Mouse (Mus musculus) T-helper 17 cell (primary cell): ENCODE measurements at regions not wholly inside any gene's neighbourhood (a gene's known extent, or its start where the extent isn't known, plus 50 kb on each side); places are given as distances from the start of the nearest gene placed in this dataset.

Experiments
- in situ Hi-C, 2 experiments: fragments of 300-600 bp; cut with MboI, MseI; formaldehyde crosslinking; loops; 1 replicate in 1 of 2; 2 replicates in 1 of 2; pipeline ENCODE4 v1.15.1; 2025; ENCODE audit warnings: high pct_unique_total_duplicates in 2 of 2

GRCm38 (mm10) chr12:43851264-43852009, 358.7 kb downstream of the Dnajb9 start:
- in situ Hi-C loops = no loop called here

- in situ Hi-C loops = loop anchor here in 1 of 2 experiments (10.0 kb wide), 1 partner anchor 1439 kb away; no protein-coding TSS in a partner anchor
Measured at GRCm38 (mm10) chr12:43843907-43844537, 366.1 kb downstream of the Dnajb9 start.

DNA sequence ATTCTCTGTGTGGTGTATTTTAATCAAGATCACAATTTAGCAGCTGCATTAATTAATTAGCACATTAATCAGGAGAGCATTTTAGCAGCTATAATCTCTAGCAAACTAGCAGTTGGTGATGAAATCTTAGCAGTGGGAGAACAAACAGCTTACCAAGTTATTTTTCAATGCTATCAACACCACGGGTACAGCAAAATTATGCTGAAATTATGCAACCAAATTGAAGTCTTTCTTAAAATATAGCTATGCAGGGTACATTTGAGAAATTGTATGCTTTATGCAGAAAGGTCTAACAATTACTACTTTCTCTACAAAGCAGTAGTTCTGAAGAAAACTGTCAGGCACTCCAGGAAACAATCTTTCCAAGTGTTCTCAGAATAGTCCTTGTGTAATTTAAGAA, 378.1 kb downstream of the Dnajb9 start:
- in situ Hi-C loops = no loop called here

DNA sequence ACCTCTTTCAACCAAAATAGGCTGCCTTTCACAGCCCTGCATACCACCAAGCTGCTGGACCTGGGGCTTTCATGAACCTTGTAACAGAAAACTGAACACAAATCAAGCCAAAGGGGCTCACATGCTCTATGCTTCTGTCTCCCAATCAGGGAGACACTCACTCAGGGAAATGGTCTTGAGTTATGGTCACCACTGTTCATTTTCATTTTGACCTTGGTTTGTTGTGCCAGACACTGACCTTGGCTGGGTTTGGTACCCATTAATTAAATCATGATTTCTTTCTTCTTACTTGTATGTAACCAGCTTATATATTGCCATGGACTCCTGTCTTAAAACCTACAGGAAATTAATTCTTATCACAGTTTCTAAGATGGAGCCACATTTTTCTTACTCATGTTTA, 381.5 kb downstream of the Dnajb9 start:
- in situ Hi-C loops = no loop called here

- in situ Hi-C loops = no loop called here
Measured at GRCm38 (mm10) chr12:43827901-43828300, 382.2 kb downstream of the Dnajb9 start.

DNA sequence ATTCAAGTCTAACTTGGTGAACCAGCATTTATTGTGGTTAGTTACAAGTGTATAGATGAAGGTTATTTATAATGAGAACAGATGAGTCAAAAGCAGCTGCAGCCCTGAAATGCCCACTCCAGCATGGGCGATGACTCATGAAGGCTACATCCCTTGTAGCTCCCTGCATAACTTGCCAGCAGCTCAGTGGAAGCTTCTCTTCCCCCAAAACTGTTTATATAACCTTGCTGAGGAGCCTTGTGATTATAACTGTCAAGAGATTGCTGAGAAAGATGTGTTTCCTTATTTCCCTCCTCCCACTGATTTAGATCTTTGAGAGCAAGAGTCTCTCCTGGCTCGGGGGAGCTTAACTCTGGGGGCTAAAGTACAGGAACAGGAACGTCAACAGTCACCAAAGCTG, 382.8 kb downstream of the Dnajb9 start:
- in situ Hi-C loops = no loop called here

DNA sequence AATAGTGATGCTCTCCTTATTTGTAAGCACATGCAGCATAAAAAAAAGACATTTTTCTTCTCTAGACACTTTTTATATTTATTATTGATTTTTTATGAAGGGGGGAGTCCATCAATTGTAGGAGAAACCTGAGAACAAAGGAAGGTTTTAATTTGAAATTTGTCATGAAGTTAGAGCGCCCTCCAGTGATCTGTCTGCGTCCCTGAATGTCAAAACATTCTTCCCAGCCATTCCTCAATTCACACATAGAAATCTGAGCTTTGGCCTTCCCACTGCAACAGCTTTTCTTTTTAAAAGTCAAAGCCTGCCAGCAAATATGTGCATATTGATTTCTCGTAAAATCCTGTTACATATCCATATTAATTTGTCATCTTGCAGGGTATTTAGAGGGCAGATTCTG, 396.6 kb downstream of the Dnajb9 start:
- in situ Hi-C loops = no loop called here

DNA sequence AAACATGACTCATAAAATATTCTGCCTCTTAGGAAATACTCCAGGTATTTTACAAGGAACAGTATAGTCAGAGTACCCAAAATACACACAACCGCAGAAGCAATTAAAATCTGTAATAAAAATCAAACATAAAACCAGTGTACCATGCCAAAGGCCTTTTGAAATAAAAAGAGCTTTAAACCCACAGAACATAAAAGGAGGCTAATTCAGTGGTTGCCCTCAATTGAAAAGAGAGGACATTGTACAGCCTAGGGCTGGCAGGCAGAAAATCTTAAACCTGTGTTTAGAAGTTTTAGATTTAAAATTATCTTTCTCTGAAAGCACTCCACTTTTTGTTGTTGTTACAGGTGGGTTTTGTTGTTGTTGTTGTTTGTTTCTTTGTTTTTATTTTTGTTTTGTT, 437.4 kb downstream of the Dnajb9 start:
- in situ Hi-C loops = no loop called here

DNA sequence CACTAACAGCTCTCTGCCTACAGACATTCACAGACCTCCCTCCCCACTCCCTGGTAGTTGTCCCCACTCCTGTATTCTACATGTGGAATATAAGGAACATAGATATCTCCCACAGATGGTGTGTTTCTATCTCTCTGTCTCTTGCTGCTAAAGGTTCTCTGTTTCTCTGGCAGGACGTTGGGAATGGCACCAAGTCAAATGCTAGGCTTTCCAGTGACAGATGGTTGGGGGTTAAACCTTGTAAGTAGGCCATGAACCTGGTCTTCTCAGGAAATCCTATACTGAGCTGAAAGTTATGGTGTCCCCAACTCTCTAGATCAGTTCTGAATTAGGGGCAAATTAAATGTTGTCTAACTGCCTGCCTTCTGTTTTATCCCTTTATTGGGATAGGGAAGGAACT, 448.0 kb downstream of the Dnajb9 start:
- in situ Hi-C loops = no loop called here
